Mouse (Mus musculus) midbrain, embryonic 10.5 days (tissue): ENCODE measurements around the gene Lrch1. TPM values are rescaled to one million over a fixed set of nuclear protein-coding genes. Genes with fewer than 3 reads are reported as not detected.
A peak's percentile ranks its signal among the peaks of the same experiment; 100 is the strongest.

Source experiments
- DNase-seq: peaks from one replicate; pipeline ENCODE4 v3.0.0-alpha.2; 2017; ENCODE audit warnings: low spot score
- H3K27ac ChIP-seq: fragments of 300-500 bp; sonication (generic); replicated peaks from 2 replicates; pipeline ENCODE4 v1.5.1; 2016; ENCODE audit warnings: mild to moderate bottlenecking
- H3K27me3 ChIP-seq: fragments of 300-500 bp; sonication (generic); 2 replicates; pipeline ENCODE4 v1.6.1; 2016; ENCODE audit warnings: low read depth, mild to moderate bottlenecking; ENCODE audit not compliant: poor library complexity, severe bottlenecking
- H3K36me3 ChIP-seq: fragments of 300-500 bp; sonication (generic); 2 replicates; pipeline ENCODE4 v1.6.1; 2016; ENCODE audit warnings: mild to moderate bottlenecking, moderate library complexity
- H3K4me1 ChIP-seq: fragments of 300-500 bp; sonication (generic); 2 replicates; pipeline ENCODE4 v1.6.1; 2016
- H3K4me3 ChIP-seq: fragments of 300-500 bp; sonication (generic); 2 replicates; pipeline ENCODE4 v1.5.1; 2016; ENCODE audit warnings: mild to moderate bottlenecking, moderate library complexity
- H3K9me3 ChIP-seq: fragments of 300-500 bp; sonication (generic); replicated peaks from 2 replicates; pipeline ENCODE4 v1.6.1; 2016; ENCODE audit warnings: mild to moderate bottlenecking
- WGBS: fragments of 180-500 bp; shearing (Covaris S2); methylation state at CpG from one replicate; pipeline ENCODE4 v1.1.7; 2016; 5-methylcytosine and 5-hydroxymethylcytosine counted together
- polyA plus RNA-seq: library from polyadenylated mRNA; unstranded; fragments of >200 nt; fragmentation: Nextera tagmentation; extraction: Ambion mirVana; gene quantifications from 2 replicates; pipeline ENCODE4 v1.2.1, GENCODE M21; 2016

Gene Lrch1
- polyA plus RNA-seq, 1 experiment from 2014 or later, result 6.4 TPM

GRCm38 (mm10) chr14:74792793-74793192 is 154.9 kb downstream of the Lrch1 start:
- Histone ChIP-seq H3K27me3 (no peaks in the 10 kb centered on the region), H3K27ac (no peak overlapping the region), H3K4me3 (no peak overlapping the region), H3K4me1 (peaks cover 20% of the 10 kb centered on the region), H3K9me3 (no peaks in the 10 kb centered on the region), H3K36me3 (no peaks in the 10 kb centered on the region)
- no peak for DNase-seq
- WGBS, result 89% methylated on average over 6 of the region's 6 CpGs

DNA sequence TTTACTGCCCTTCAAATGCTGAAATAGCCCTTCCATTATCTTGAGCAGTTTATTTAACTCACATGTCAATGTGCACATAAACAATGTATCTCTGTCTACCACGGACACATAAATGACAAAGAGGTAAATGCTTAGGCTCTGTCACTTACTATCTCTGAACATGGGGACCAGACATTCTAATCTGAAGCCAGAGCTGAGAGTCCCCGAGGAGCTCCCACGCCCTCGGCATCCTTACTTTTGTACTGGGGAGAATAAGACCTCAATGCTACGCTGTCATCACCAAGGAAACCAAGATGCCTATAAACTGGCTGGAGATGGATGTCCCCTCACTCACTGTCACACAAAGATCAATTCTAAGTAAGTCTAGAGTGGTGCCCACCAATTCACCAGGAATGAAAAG is 157.1 kb downstream of the Lrch1 start:
- H3K4me1 ChIP-seq, result peaks cover 15% of the 10 kb centered on the region
- no peak overlapping the region for H3K27ac ChIP-seq
- no peaks in the 10 kb centered on the region for H3K9me3 ChIP-seq
- peak; percentile 14 for DNase-seq
- peaks cover 6% of the 10 kb centered on the region for H3K36me3 ChIP-seq
- no peak overlapping the region for H3K4me3 ChIP-seq
- H3K27me3 ChIP-seq, result no peaks in the 10 kb centered on the region
- WGBS, result 47% methylated on average over 5 of the region's 5 CpGs

- H3K4me3 ChIP-seq, result no peak overlapping the region
- no peaks in the 10 kb centered on the region for H3K27me3 ChIP-seq
- H3K36me3 ChIP-seq, result peaks cover 20% of the 10 kb centered on the region
- no peak for DNase-seq
- no peak overlapping the region for H3K27ac ChIP-seq
- H3K4me1 ChIP-seq, result peaks cover 15% of the 10 kb centered on the region
- no peaks in the 10 kb centered on the region for H3K9me3 ChIP-seq
- 86% methylated on average over 8 of the region's 8 CpGs for WGBS
Observed at GRCm38 (mm10) chr14:74788766-74789165, 158.9 kb downstream of the Lrch1 start.

DNA sequence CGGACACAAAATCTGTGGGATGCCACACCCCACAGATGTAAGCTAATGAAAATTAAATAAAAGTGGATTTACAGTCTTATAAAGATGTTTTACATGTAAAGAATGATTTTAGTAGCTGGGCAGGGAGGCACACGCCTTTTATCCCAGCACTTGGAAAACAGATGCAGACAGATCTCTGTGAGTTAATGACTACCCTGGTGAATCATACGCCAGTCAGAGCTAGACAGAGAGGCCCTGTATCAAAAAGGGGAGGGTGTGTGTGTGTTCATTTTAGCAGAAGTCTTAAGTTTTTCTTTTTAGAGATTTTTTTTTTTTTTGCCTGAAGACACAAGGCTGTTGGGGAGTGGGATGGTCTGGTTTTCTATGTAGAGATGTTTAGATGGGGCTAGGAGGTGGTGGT is 160.0 kb downstream of the Lrch1 start:
- Histone ChIP-seq H3K36me3 (peaks cover 28% of the 10 kb centered on the region), H3K27ac (no peak overlapping the region), H3K4me1 (peaks cover 15% of the 10 kb centered on the region), H3K9me3 (no peaks in the 10 kb centered on the region), H3K4me3 (no peak overlapping the region), H3K27me3 (no peaks in the 10 kb centered on the region)
- no peak for DNase-seq
- 96% methylated on average over 3 of the region's 3 CpGs for WGBS

- Histone ChIP-seq H3K27ac (no peak overlapping the region), H3K9me3 (no peaks in the 10 kb centered on the region), H3K36me3 (peaks cover 28% of the 10 kb centered on the region), H3K27me3 (no peaks in the 10 kb centered on the region), H3K4me1 (no peaks in the 10 kb centered on the region), H3K4me3 (no peak overlapping the region)
- no peak for DNase-seq
- 89% methylated on average over 11 of the region's 11 CpGs for WGBS
Observed at GRCm38 (mm10) chr14:74784243-74784934, 163.3 kb downstream of the Lrch1 start.

DNA sequence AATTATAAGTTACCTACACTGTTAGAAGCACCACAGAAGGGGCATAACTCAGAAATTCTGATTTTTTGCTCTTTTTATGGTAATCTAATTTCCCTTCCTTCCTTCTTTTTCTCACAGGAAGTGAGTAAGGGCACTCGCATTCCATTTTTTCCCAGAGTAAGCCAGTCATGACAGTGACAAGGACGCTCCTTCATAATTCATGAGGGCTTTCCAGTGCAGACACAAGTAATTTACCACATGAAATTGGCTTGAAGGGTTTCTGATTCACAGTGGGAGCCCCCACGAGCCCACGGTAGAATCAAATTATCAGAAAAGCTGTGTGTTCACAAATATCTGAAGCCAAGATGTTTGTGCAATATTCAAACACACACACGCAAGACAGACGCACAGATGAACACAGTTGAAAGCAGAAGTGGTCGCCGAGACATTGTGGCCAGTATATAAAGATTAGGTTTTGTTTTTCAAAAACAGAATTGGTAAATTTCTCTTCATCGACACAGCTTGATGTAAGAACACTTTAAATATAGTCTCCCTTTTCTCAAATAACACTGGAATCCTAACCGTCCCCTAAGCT is 173.5 kb downstream of the Lrch1 start:
- DNase-seq, result no peak
- WGBS, result 89% methylated on average over 10 of the region's 10 CpGs
- H3K4me3 ChIP-seq, result no peak overlapping the region
- H3K27ac ChIP-seq, result no peak overlapping the region
- H3K9me3 ChIP-seq, result no peaks in the 10 kb centered on the region
- H3K36me3 ChIP-seq, result peaks cover 17% of the 10 kb centered on the region
- H3K27me3 ChIP-seq, result no peaks in the 10 kb centered on the region
- no peaks in the 10 kb centered on the region for H3K4me1 ChIP-seq

- H3K27ac ChIP-seq, result no peak overlapping the region
- H3K27me3 ChIP-seq, result no peaks in the 10 kb centered on the region
- H3K4me3 ChIP-seq, result no peak overlapping the region
- peaks cover 24% of the 10 kb centered on the region for H3K36me3 ChIP-seq
- 100% methylated on average over 1 of the region's 1 CpGs for WGBS
- DNase-seq, result no peak
- H3K4me1 ChIP-seq, result peaks cover 6% of the 10 kb centered on the region; the same call in 1 of the 2 replicates
- no peaks in the 10 kb centered on the region for H3K9me3 ChIP-seq
Observed at GRCm38 (mm10) chr14:74767892-74768291, 179.8 kb downstream of the Lrch1 start.

DNA sequence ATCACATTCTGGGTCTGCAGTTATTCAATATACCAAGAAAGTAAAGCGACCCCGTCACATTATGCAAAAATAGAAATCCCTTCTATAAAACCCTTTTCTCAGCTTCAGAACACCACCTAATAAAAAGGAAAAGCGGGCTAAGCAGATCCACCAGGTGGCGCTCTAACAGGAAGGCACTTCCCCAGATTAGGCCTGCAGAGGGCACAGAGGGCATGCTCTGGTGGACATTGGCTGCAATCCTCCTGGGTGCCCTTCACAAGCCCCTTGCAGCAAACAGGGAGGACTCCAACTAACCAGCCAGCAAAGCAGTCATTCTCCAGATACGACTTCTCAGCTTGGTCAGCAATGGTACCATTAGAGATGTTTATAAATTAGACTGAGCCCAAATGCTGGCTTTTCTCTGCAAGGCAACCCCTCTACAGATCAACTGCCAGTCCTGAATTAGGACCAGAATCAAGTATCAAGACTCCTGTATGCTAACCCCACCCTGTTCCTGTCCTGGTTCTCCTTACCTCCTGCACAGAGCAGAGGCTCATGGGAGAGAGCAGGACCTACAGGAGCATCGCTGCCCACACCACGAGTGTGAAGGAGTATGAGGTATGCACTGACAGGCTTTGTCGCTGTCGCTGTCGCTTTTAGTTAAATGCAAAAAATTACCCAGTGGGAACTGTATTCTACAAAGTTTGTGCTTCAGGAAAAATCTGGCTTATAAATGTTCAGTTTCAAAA is 183.3 kb downstream of the Lrch1 start:
- Histone ChIP-seq H3K4me3 (no peak overlapping the region), H3K27me3 (no peaks in the 10 kb centered on the region), H3K4me1 (peaks cover 6% of the 10 kb centered on the region; the same call in 1 of the 2 replicates), H3K36me3 (peaks cover 10% of the 10 kb centered on the region), H3K9me3 (no peaks in the 10 kb centered on the region), H3K27ac (no peak overlapping the region)
- DNase-seq, result peak; percentile 77
- WGBS, result 58% methylated on average over 10 of the region's 10 CpGs

DNA sequence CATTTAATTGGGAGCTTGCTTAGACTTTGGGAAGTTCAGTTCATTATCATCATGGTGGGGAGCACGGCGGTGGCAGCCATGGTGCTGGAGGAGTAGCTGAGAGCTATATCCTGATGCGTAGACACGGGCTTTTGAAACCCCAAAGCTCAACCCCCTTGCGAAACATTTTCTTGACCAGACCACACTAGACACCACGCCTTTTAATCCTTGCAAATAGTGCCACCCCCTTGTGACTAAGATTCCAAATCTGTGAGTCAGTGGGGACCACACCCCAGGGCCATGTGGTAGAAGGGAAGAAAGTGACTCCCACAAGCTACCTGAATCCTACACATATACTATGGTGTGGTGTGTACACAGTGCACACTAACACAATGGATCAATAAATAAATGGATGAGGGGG is 210.8 kb downstream of the Lrch1 start:
- Histone ChIP-seq H3K9me3 (no peaks in the 10 kb centered on the region), H3K27me3 (no peaks in the 10 kb centered on the region), H3K27ac (no peak overlapping the region), H3K4me1 (peaks cover 14% of the 10 kb centered on the region), H3K36me3 (peaks cover 66% of the 10 kb centered on the region), H3K4me3 (no peak overlapping the region)
- 96% methylated on average over 6 of the region's 6 CpGs for WGBS
- no peak for DNase-seq

DNA sequence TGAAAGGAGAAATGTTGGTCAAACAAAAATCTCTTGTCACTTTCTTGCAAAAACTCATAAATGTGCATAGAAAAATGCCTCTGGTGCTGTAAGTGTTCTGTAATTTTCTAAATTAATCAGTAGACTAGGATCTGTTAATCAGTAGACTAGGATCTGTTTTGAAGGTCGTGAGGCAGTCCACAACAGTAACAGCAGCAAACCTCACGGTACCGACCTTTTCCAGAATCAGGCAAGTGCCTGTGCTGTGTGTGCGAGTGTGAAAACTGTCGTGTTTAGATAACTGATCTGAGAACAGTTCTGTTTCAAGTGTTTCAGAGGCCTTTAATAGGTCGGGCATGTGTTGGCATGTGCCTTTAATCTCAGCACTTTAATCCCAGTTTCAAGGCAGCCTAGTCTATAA is 212.2 kb downstream of the Lrch1 start:
- H3K27ac ChIP-seq, result no peak overlapping the region
- WGBS, result 94% methylated on average over 6 of the region's 6 CpGs
- H3K4me3 ChIP-seq, result no peak overlapping the region
- H3K9me3 ChIP-seq, result no peaks in the 10 kb centered on the region
- no peak for DNase-seq
- H3K36me3 ChIP-seq, result peaks cover 53% of the 10 kb centered on the region
- no peaks in the 10 kb centered on the region for H3K27me3 ChIP-seq
- H3K4me1 ChIP-seq, result peaks cover 18% of the 10 kb centered on the region

- peak overlapping the region; percentile 81 for H3K4me3 ChIP-seq
- H3K36me3 ChIP-seq, result peaks cover 32% of the 10 kb centered on the region
- H3K27ac ChIP-seq, result no peak overlapping the region
- no peaks in the 10 kb centered on the region for H3K27me3 ChIP-seq
- DNase-seq, result no peak
- 71% methylated on average over 2 of the region's 2 CpGs for WGBS
- peaks cover 18% of the 10 kb centered on the region for H3K4me1 ChIP-seq
- no peaks in the 10 kb centered on the region for H3K9me3 ChIP-seq
Observed at GRCm38 (mm10) chr14:74733397-74733796, 214.3 kb downstream of the Lrch1 start.

DNA sequence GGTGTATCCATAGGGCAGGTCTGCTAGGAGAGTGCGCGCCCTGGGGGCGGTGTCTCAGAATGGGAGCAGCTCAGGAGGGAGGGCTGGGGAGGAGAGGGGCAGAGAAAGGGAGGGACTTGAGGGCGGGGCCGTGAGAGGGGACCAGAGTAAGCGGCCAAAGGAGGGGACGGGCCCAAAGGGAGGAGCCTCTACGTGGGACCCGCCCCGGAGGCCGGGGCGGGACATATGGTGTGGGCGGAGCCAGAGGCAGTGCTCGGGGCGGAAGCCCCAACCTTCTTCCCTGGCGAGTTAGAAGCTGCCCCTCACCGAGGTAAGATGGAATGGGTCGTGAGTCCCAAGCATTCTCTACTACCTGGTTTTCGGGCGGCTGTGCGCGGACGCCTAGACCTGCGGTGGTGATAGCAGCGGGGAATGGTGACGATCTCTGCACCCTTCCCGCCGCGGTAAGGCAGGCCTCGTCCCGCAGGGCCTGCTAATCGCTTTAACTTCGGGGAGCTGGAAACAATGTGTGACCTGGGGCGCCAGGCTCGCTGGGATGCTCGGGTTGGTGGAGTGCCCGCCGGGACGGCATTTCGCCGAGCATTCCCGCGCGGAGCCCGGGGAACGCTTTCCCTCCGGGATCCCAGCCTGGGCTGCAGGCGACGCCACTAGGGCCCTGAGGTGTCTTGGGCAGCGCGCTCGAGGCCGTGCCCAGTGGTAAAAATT is 215.4 kb downstream of the Lrch1 start, which contains the start of gene Esd:
Gene Esd (plus strand): TSS at position 219 of the 705 bp plus-strand sequence.
- peak within 1 kb of the TSS; percentile 81 for H3K4me3 ChIP-seq
- peaks cover 18% of the 10 kb centered on the region for H3K4me1 ChIP-seq
- under 1% methylated on average over 53 of the region's 53 CpGs for WGBS
- H3K9me3 ChIP-seq, result no peaks in the 10 kb centered on the region
- H3K27ac ChIP-seq, result peak within 1 kb of the TSS; percentile 93
- DNase-seq, result peak; percentile 93
- peaks cover 20% of the 10 kb centered on the region for H3K36me3 ChIP-seq
- H3K27me3 ChIP-seq, result no peaks in the 10 kb centered on the region
